Mouse (Mus musculus) lung, postnatal 0 days (tissue): ENCODE results near the gene Tcte1. TPM values are rescaled to one million over a fixed set of nuclear protein-coding genes. Genes with fewer than 3 reads are reported as not detected.

Experiments
- ATAC-seq: fragments of 200-750 bp; cut with Nextera tagmentation; 2 replicates; pipeline ENCODE4 v1.8.0; 2017; ENCODE audit warnings: moderate library complexity
- DNase-seq: peaks from one replicate; pipeline ENCODE4 v3.0.0-alpha.2; 2016; ENCODE audit warnings: low spot score
- H3K27ac ChIP-seq: fragments of 300-500 bp; sonication (generic); 2 replicates; pipeline ENCODE4 v1.5.1; 2014; ENCODE audit warnings: antibody characterized with exemption, mild to moderate bottlenecking, low read length, mixed read lengths
- H3K27me3 ChIP-seq: fragments of 300-500 bp; sonication (generic); replicated peaks from 2 replicates; pipeline ENCODE4 v1.6.1; 2014; ENCODE audit warnings: low read length, mixed read lengths; ENCODE audit not compliant: insufficient read depth
- H3K36me3 ChIP-seq: fragments of 300-500 bp; sonication (generic); 2 replicates; pipeline ENCODE4 v1.6.1; 2014; ENCODE audit warnings: low read length, mixed read lengths; ENCODE audit not compliant: insufficient read depth
- H3K4me1 ChIP-seq: fragments of 300-500 bp; sonication (generic); 2 replicates; pipeline ENCODE4 v1.6.1; 2014; ENCODE audit warnings: antibody characterized with exemption, low read depth, low read length, mixed read lengths; ENCODE audit not compliant: insufficient read depth
- H3K4me2 ChIP-seq: fragments of 300-500 bp; sonication (generic); replicated peaks from 2 replicates; pipeline ENCODE4 v1.6.1; 2014; ENCODE audit warnings: low read depth, mild to moderate bottlenecking, low read length, moderate library complexity, mixed read lengths
- H3K4me3 ChIP-seq: fragments of 300-500 bp; sonication (generic); 2 replicates; pipeline ENCODE4 v1.5.1; 2014; ENCODE audit warnings: low read depth, low read length
- H3K9ac ChIP-seq: fragments of 300-500 bp; sonication (generic); replicated peaks from 2 replicates; pipeline ENCODE4 v1.6.1; 2014; ENCODE audit warnings: low read depth, mild to moderate bottlenecking
- H3K9me3 ChIP-seq: fragments of 300-500 bp; sonication (generic); 2 replicates; pipeline ENCODE4 v1.6.1; 2016; ENCODE audit warnings: low read length, mixed read lengths
- CTCF ChIP-seq: IDR thresholded peaks from 2 replicates; pipeline ENCODE4 v1.5.1; 2016; ENCODE audit warnings: antibody characterized with exemption, mild to moderate bottlenecking
- EP300 ChIP-seq: IDR thresholded peaks from 2 replicates; pipeline ENCODE4 v1.6.1; 2016; ENCODE audit warnings: antibody characterized with exemption, mild to moderate bottlenecking, control low read depth
- WGBS: fragments of 180-500 bp; shearing (Covaris S2); extraction: QIAGEN DNeasy Blood & Tissue Kit; methylation state at CpG from one replicate; pipeline ENCODE4 v1.1.7; 2014; 5-methylcytosine and 5-hydroxymethylcytosine counted together
- polyA plus RNA-seq: library from polyadenylated mRNA; unstranded; fragments of >200 nt; fragmentation: Nextera tagmentation; extraction: Ambion mirVana; gene quantifications from 2 replicates; pipeline ENCODE4 v1.2.1, GENCODE M21; 2015

Tcte1 gene
- polyA plus RNA-seq, 1 experiment from 2014 or later, result 2.8 TPM

GRCm38 (mm10) chr17:45548541-45549512, 25.6 kb downstream of the Tcte1 start:
- Histone ChIP-seq H3K4me2 (peak overlapping the region; percentile 95), H3K27ac (no peak overlapping the region), H3K27me3 (peaks cover 56% of the 10 kb centered on the region), H3K36me3 (no peaks in the 10 kb centered on the region), H3K9me3 (no peaks in the 10 kb centered on the region), H3K4me3 (peak overlapping the region; percentile 49), H3K4me1 (0 out of 2 replicates have a peak, but pooled peaks cover 8% of the 10 kb centered on the region), H3K9ac (no peak overlapping the region)
- no peak for DNase-seq
- TF ChIP-seq CTCF (peak; percentile 40), EP300 (no peak)
- ATAC-seq, result peak; percentile 8; the same call in 1 of the 2 replicates
- WGBS, result 4% methylated on average over 29 of the region's 68 CpGs

GRCm38 (mm10) chr17:45549617-45550181, 26.5 kb downstream of the Tcte1 start, which contains the start of gene Tmem151b:
Tmem151b (minus strand) TSS chr17:45549677.
- TF ChIP-seq EP300 (no peak), CTCF (no peak)
- 0% methylated on average over 12 of the region's 29 CpGs for WGBS
- H3K4me2 ChIP-seq, result peak within 1 kb of the TSS; percentile 95
- H3K36me3 ChIP-seq, result no peaks in the 10 kb centered on the region
- H3K4me3 ChIP-seq, result peak within 1 kb of the TSS; percentile 49
- ATAC-seq (peak; percentile 11; the same call in 1 of the 2 replicates), DNase-seq (no peak)
- H3K27me3 ChIP-seq, result peaks cover 48% of the 10 kb centered on the region
- H3K9ac ChIP-seq, result no peak within 1 kb of the TSS
- no peaks in the 10 kb centered on the region for H3K9me3 ChIP-seq
- 0 out of 2 replicates have a peak, but pooled peaks cover 8% of the 10 kb centered on the region for H3K4me1 ChIP-seq
- H3K27ac ChIP-seq, result no peak within 1 kb of the TSS

- H3K4me2 ChIP-seq, result no peak overlapping the region
- WGBS, result 17% methylated on average over 5 of the region's 5 CpGs
- H3K27me3 ChIP-seq, result peaks cover 42% of the 10 kb centered on the region
- H3K36me3 ChIP-seq, result no peaks in the 10 kb centered on the region
- TF ChIP-seq CTCF (no peak), EP300 (no peak)
- ATAC-seq (no peak), DNase-seq (no peak)
- H3K4me3 ChIP-seq, result no peak overlapping the region
- H3K9me3 ChIP-seq, result no peaks in the 10 kb centered on the region
- no peak overlapping the region for H3K27ac ChIP-seq
- H3K4me1 ChIP-seq, result 0 out of 2 replicates have a peak, but pooled peaks cover 5% of the 10 kb centered on the region
- no peak overlapping the region for H3K9ac ChIP-seq
Observed at GRCm38 (mm10) chr17:45550253-45550652, 27.0 kb downstream of the Tcte1 start.

- TF ChIP-seq EP300 (no peak), CTCF (no peak)
- H3K4me2 ChIP-seq, result no peak overlapping the region
- H3K9me3 ChIP-seq, result no peaks in the 10 kb centered on the region
- H3K9ac ChIP-seq, result no peak overlapping the region
- 44% methylated on average over 7 of the region's 7 CpGs for WGBS
- peaks cover 33% of the 10 kb centered on the region for H3K27me3 ChIP-seq
- no peak for ATAC-seq
- H3K4me3 ChIP-seq, result no peak overlapping the region
- H3K36me3 ChIP-seq, result no peaks in the 10 kb centered on the region
- H3K27ac ChIP-seq, result no peak overlapping the region
- no peak for DNase-seq
- peaks cover 6% of the 10 kb centered on the region for H3K4me1 ChIP-seq
Observed at GRCm38 (mm10) chr17:45551249-45551796, 28.1 kb downstream of the Tcte1 start.

GRCm38 (mm10) chr17:45551816-45552451, 28.7 kb downstream of the Tcte1 start:
- Histone ChIP-seq H3K36me3 (no peaks in the 10 kb centered on the region), H3K4me3 (no peak overlapping the region), H3K9ac (no peak overlapping the region), H3K9me3 (no peaks in the 10 kb centered on the region), H3K27me3 (peaks cover 27% of the 10 kb centered on the region), H3K27ac (no peak overlapping the region), H3K4me1 (peaks cover 9% of the 10 kb centered on the region), H3K4me2 (no peak overlapping the region)
- TF ChIP-seq EP300, result no peak
- TF ChIP-seq CTCF, result peak; percentile 93
- peak; percentile 53 for ATAC-seq
- peak; percentile 82 for DNase-seq
- WGBS, result 2% methylated on average over 8 of the region's 8 CpGs
